Mouse (Mus musculus): Measurements from ENCODE around the gene Pmvk. TPM values are rescaled to one million over a fixed set of nuclear protein-coding genes. Genes with fewer than 3 reads are reported as not detected.

The Pmvk gene
- polyA plus RNA-seq, 1 experiment from 2014 or later: 48.0 TPM

DNA sequence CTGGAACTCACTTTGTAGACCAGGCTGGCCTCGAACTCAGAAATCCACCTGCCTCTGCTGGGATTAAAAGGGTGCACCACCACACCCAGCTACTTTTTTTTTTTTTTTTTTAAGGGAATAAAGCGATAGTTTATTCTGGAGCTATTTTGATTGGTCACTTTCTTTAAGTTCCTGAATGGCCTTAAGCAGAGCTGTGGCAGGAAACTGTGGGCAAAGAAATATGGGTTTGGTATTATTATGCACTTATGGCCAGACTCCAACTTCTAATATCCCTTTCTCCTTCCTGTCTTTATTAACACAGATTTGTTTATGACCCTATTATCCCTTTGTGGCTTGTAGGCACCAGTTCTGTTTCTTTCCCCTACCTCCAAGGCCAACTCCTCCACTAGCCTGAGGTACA, 33.9 kb upstream of the Pmvk start:
- DNase-seq (peak; percentile 15), ATAC-seq (ENCODE audit: insufficient read depth) (no peak)
- Histone ChIP-seq H3K4me2 (peak overlapping the region; percentile 86), H3K9me3 (ENCODE audit: low read depth, low read length) (no peaks in the 10 kb centered on the region), H3K4me3 (ENCODE audit: low read depth, low read length) (peak overlapping the region; percentile 55), H3K36me3 (ENCODE audit: insufficient read depth) (peaks cover 38% of the 10 kb centered on the region), H3K4me1 (ENCODE audit: insufficient read depth) (peaks cover 19% of the 10 kb centered on the region), H3K9ac (0 out of 2 replicates have a peak overlapping the region, but pooled peaks have one; percentile 10), H3K27ac (ENCODE audit: low read depth) (peak overlapping the region; percentile 99), H3K27me3 (ENCODE audit: insufficient read depth, low read length) (no peaks in the 10 kb centered on the region)
- no peak for TF ChIP-seq CTCF (IDR thresholded peaks at IDR 0.05; ENCODE audit: low read depth)
- 37% methylated on average over 2 of the region's 2 CpGs for WGBS

GRCm38 (mm10) chr3:89421002-89421774, 33.2 kb upstream of the Pmvk start:
- WGBS: 2% methylated on average over 11 of the region's 11 CpGs
- peak overlapping the region; percentile 86 for H3K4me2 ChIP-seq
- H3K27me3 ChIP-seq (ENCODE audit: insufficient read depth, low read length): no peaks in the 10 kb centered on the region
- TF ChIP-seq CTCF (IDR thresholded peaks at IDR 0.05; ENCODE audit: low read depth): no peak
- peak overlapping the region; percentile 55 for H3K4me3 ChIP-seq (ENCODE audit: low read depth, low read length)
- H3K9me3 ChIP-seq (ENCODE audit: low read depth, low read length): no peaks in the 10 kb centered on the region
- ATAC-seq (ENCODE audit: insufficient read depth) (peak; percentile 87), DNase-seq (peak; percentile 93)
- H3K27ac ChIP-seq (ENCODE audit: low read depth): peak overlapping the region; percentile 99
- peaks cover 19% of the 10 kb centered on the region for H3K4me1 ChIP-seq (ENCODE audit: insufficient read depth)
- peaks cover 38% of the 10 kb centered on the region for H3K36me3 ChIP-seq (ENCODE audit: insufficient read depth)
- peak overlapping the region; percentile 61 for H3K9ac ChIP-seq

GRCm38 (mm10) chr3:89421810-89422473, 32.4 kb upstream of the Pmvk start:
- no peak for TF ChIP-seq CTCF (IDR thresholded peaks at IDR 0.05; ENCODE audit: low read depth)
- H3K27me3 ChIP-seq (ENCODE audit: insufficient read depth, low read length): no peaks in the 10 kb centered on the region
- peak overlapping the region; percentile 55 for H3K4me3 ChIP-seq (ENCODE audit: low read depth, low read length)
- peak overlapping the region; percentile 86 for H3K4me2 ChIP-seq
- peak overlapping the region; percentile 99 for H3K27ac ChIP-seq (ENCODE audit: low read depth)
- no peaks in the 10 kb centered on the region for H3K9me3 ChIP-seq (ENCODE audit: low read depth, low read length)
- peak overlapping the region; percentile 61 for H3K9ac ChIP-seq
- 7% methylated on average over 21 of the region's 22 CpGs for WGBS
- peaks cover 13% of the 10 kb centered on the region; the same call in 1 of the 2 replicates for H3K4me1 ChIP-seq (ENCODE audit: insufficient read depth)
- peaks cover 39% of the 10 kb centered on the region for H3K36me3 ChIP-seq (ENCODE audit: insufficient read depth)
- no peak for ATAC-seq (ENCODE audit: insufficient read depth)
- DNase-seq: peak; percentile 58

- Histone ChIP-seq H3K4me2 (peak overlapping the region; percentile 86), H3K27me3 (ENCODE audit: insufficient read depth, low read length) (no peaks in the 10 kb centered on the region), H3K36me3 (ENCODE audit: insufficient read depth) (peaks cover 46% of the 10 kb centered on the region), H3K4me3 (ENCODE audit: low read depth, low read length) (peak overlapping the region; percentile 55), H3K27ac (ENCODE audit: low read depth) (peak overlapping the region; percentile 99; the same call in 1 of the 2 replicates), H3K9me3 (ENCODE audit: low read depth, low read length) (no peaks in the 10 kb centered on the region), H3K4me1 (ENCODE audit: insufficient read depth) (peaks cover 13% of the 10 kb centered on the region; the same call in 1 of the 2 replicates), H3K9ac (peak overlapping the region; percentile 61)
- DNase-seq (no peak), ATAC-seq (ENCODE audit: insufficient read depth) (no peak)
- WGBS: 54% methylated on average over 6 of the region's 6 CpGs
- no peak for TF ChIP-seq CTCF (IDR thresholded peaks at IDR 0.05; ENCODE audit: low read depth)
Measured at GRCm38 (mm10) chr3:89422556-89423205, 31.7 kb upstream of the Pmvk start.

DNA sequence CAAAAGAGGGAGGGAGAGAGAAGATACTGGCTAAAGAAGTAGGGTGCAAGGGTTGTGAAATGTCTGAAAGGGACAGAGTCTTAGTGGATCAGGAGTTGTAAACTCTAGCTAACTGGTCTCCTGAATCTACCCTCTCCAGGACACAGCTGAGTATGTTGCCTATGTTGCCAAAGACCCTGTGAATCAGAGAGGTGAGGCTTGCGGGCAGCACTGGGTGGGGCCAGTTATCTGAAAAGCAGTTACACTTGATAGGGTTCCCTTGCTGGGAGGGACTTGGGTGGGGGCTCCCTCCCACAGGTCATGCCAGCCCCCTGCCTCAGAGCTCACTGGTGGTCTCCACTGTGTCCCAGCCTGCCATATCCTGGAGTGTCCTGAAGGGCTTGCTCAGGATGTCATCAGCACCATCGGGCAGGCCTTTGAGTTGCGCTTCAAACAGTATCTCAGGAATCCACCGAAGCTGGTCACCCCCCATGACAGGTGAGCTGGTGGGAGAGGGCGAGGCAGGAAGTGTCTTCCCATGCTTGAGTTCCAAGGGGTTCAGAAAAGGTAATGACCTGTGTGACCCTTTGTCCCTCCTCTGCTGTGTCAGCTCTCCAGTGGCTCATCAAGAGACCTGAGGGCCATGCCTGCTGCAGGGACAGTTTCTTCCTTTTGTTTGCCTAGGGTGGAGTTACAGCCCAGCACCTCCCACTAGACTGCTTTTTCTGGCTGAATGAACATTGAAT, 29.8 kb upstream of the Pmvk start:
- DNase-seq (no peak), ATAC-seq (ENCODE audit: insufficient read depth) (no peak)
- H3K4me2 ChIP-seq: no peak overlapping the region
- no peak for TF ChIP-seq CTCF (IDR thresholded peaks at IDR 0.05; ENCODE audit: low read depth)
- no peak overlapping the region for H3K9ac ChIP-seq
- peaks cover 13% of the 10 kb centered on the region; the same call in 1 of the 2 replicates for H3K4me1 ChIP-seq (ENCODE audit: insufficient read depth)
- no peak overlapping the region for H3K4me3 ChIP-seq (ENCODE audit: low read depth, low read length)
- H3K36me3 ChIP-seq (ENCODE audit: insufficient read depth): peaks cover 52% of the 10 kb centered on the region
- 87% methylated on average over 5 of the region's 5 CpGs for WGBS
- no peaks in the 10 kb centered on the region for H3K27me3 ChIP-seq (ENCODE audit: insufficient read depth, low read length)
- H3K27ac ChIP-seq (ENCODE audit: low read depth): no peak overlapping the region
- no peaks in the 10 kb centered on the region for H3K9me3 ChIP-seq (ENCODE audit: low read depth, low read length)

DNA sequence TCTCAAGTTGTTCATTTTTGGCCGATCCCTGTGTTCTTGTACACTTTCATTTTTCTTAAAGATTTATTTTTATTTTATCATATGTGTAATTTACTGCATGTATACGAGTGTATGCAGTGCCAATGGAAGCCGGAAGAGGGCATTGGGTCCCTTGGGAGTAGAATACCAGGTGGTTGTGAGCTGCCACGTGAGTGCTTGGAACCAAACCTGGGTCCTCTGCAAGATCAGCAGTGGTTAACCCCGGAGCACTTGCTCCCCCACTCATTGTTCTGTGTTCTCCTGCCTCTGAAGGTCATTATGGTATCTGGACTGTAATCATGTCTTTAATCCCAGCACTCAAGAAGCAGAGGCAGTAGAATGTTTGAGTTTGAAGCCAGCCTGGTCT, 29.2 kb upstream of the Pmvk start:
- Histone ChIP-seq H3K4me3 (ENCODE audit: low read depth, low read length) (no peak overlapping the region), H3K27me3 (ENCODE audit: insufficient read depth, low read length) (no peaks in the 10 kb centered on the region), H3K27ac (ENCODE audit: low read depth) (no peak overlapping the region), H3K9ac (no peak overlapping the region), H3K4me2 (no peak overlapping the region), H3K9me3 (ENCODE audit: low read depth, low read length) (no peaks in the 10 kb centered on the region), H3K4me1 (ENCODE audit: insufficient read depth) (peaks cover 13% of the 10 kb centered on the region; the same call in 1 of the 2 replicates), H3K36me3 (ENCODE audit: insufficient read depth) (peaks cover 52% of the 10 kb centered on the region)
- no peak for DNase-seq
- no peak for ATAC-seq (ENCODE audit: insufficient read depth)
- 82% methylated on average over 5 of the region's 5 CpGs for WGBS
- no peak for TF ChIP-seq CTCF (IDR thresholded peaks at IDR 0.05; ENCODE audit: low read depth)
